16 mouse cellular contexts compared by ENCODE assay signal in genomic region chr11:63837526-63837925, GRCm38 (mm10).
DNase-seq lines count a peak whose midpoint lies in the region; ATAC-seq and TF ChIP-seq lines count a peak whose summit lies in the region.
"Had no signal": no experiment of that assay in that cellular context is flagged by ENCODE, and none has a peak within 500 bp of the region (broad histone marks: within the 10 kb centered on the region; RNA-seq: fewer than 3 reads in every experiment).

No protein-coding gene starts in this region.

- no peak for ATAC-seq in liver, embryonic 16.5 days (ENCODE audit: low read depth)
- ATAC-seq in liver, postnatal 0 days: 0 out of 2 replicates have a peak, but pooled peaks have one; percentile 41
- ATAC-seq in forebrain, embryonic 12.5 days (ENCODE audit: low FRiP score): no peak
- ATAC-seq: forebrain, embryonic 15.5 days; midbrain, embryonic 16.5 days had no signal

- DNase-seq in heart, adult 11 months: peak; percentile 66
- no peak for DNase-seq in heart, adult 2 months
- peak; percentile 3 for DNase-seq in kidney, adult 11 months
- DNase-seq in kidney, adult 8-10 months: no peak
- no peak for DNase-seq in liver
- peak; percentile 59 for DNase-seq in liver, postnatal 0 days
- DNase-seq: cerebellum, adult 2 months; embryo, embryonic 11 days; heart, adult 18-20 months; layer of hippocampus, postnatal 36 days; spleen, adult 18-20 months; thymus, postnatal 36 days had no signal

- TF ChIP-seq POLR2A in heart, adult 2 months (IDR thresholded peaks at IDR 0.05; ENCODE audit: insufficient read depth, low read depth, low read length): no peak

- no peaks in the 10 kb centered on the region; the same call in none of the 2 replicates for H3K4me1 ChIP-seq in heart, adult 2 months (ENCODE audit: control insufficient read depth, insufficient read depth, low read length)
- no peaks in the 10 kb centered on the region for H3K4me1 ChIP-seq in liver, embryonic 16.5 days (ENCODE audit: control insufficient read depth, low read depth, low read length)
- H3K4me1 ChIP-seq in liver, postnatal 0 days (ENCODE audit: insufficient read depth): peaks cover 2% of the 10 kb centered on the region; the same call in 1 of the 2 replicates
- peaks cover 5% of the 10 kb centered on the region; the same call in 1 of the 2 replicates for H3K4me1 ChIP-seq in forebrain, embryonic 12.5 days
- H3K4me1 ChIP-seq: forebrain, embryonic 15.5 days had no signal

- no peaks in the 10 kb centered on the region for H3K79me2 ChIP-seq in heart, adult 2 months (replicated peaks; ENCODE audit: control insufficient read depth, insufficient read depth, low read length)

- TF ChIP-seq EP300 in heart, adult 2 months (IDR thresholded peaks at IDR 0.05; ENCODE audit: insufficient read depth, low read depth, low read length): no peak
- no peak for TF ChIP-seq EP300 in liver, postnatal 0 days (IDR thresholded peaks at IDR 0.05; ENCODE audit: low read depth)

- no peaks in the 10 kb centered on the region for H3K9me3 ChIP-seq in liver, embryonic 16.5 days (replicated peaks; ENCODE audit: control insufficient read depth, low read length)
- no peaks in the 10 kb centered on the region for H3K9me3 ChIP-seq in liver, postnatal 0 days (ENCODE audit: low read length)
- no peaks in the 10 kb centered on the region for H3K9me3 ChIP-seq in forebrain, embryonic 12.5 days
- H3K9me3 ChIP-seq: forebrain, embryonic 15.5 days had no signal

- intact Hi-C loops in heart, adult 2 months (cut with DNase I): no loop called here

- H3K27ac ChIP-seq in heart, adult 2 months: no peak overlapping the region
- no peak overlapping the region for H3K27ac ChIP-seq in liver, embryonic 16.5 days (ENCODE audit: low read length)
- no peak overlapping the region for H3K27ac ChIP-seq in liver, postnatal 0 days (ENCODE audit: low read depth)
- H3K27ac ChIP-seq in forebrain, embryonic 12.5 days: no peak overlapping the region
- H3K27ac ChIP-seq: forebrain, embryonic 15.5 days had no signal

- no peaks in the 10 kb centered on the region for H3K27me3 ChIP-seq in heart, adult 2 months (ENCODE audit: control insufficient read depth, insufficient read depth, low read length)
- no peaks in the 10 kb centered on the region; the same call in 1 of the 2 replicates for H3K27me3 ChIP-seq in liver, embryonic 16.5 days (ENCODE audit: control insufficient read depth, insufficient read depth, low read depth, low read length)
- H3K27me3 ChIP-seq in liver, postnatal 0 days (ENCODE audit: insufficient read depth, low read length): no peaks in the 10 kb centered on the region
- no peaks in the 10 kb centered on the region for H3K27me3 ChIP-seq in forebrain, embryonic 12.5 days
- H3K27me3 ChIP-seq: forebrain, embryonic 15.5 days had no signal

- H3K4me3 ChIP-seq in heart, adult 2 months: no peak overlapping the region
- H3K4me3 ChIP-seq in liver, embryonic 16.5 days (ENCODE audit: low read depth, low read length): no peak overlapping the region
- H3K4me3 ChIP-seq in liver, postnatal 0 days (ENCODE audit: low read depth, low read length): 0 out of 2 replicates have a peak overlapping the region, but pooled peaks have one; percentile 3
- H3K4me3 ChIP-seq in forebrain, embryonic 12.5 days (replicated peaks): no peak overlapping the region
- H3K4me3 ChIP-seq: forebrain, embryonic 15.5 days had no signal

- H3K4me2 ChIP-seq in liver, embryonic 16.5 days (ENCODE audit: low read depth, low read length): peak overlapping the region; percentile 21; the same call in 1 of the 2 replicates
- peak overlapping the region; percentile 58 for H3K4me2 ChIP-seq in liver, postnatal 0 days (ENCODE audit: low read depth, low read length)
- no peak overlapping the region for H3K4me2 ChIP-seq in forebrain, embryonic 12.5 days
- H3K4me2 ChIP-seq: forebrain, embryonic 15.5 days had no signal

- WGBS in heart, adult 2 months: 25% methylated on average over 13 of the region's 13 CpGs
- WGBS in liver, embryonic 16.5 days (ENCODE audit: insufficient replicate concordance): 61% methylated on average over 13 of the region's 13 CpGs
- 47% methylated on average over 13 of the region's 13 CpGs for WGBS in liver, postnatal 0 days (ENCODE audit: insufficient replicate concordance)
- 85% methylated on average over 13 of the region's 13 CpGs for WGBS in forebrain, embryonic 12.5 days

- H3K9ac ChIP-seq in heart, adult 2 months (ENCODE audit: low read depth, low read length): no peak overlapping the region
- H3K9ac ChIP-seq in liver, embryonic 16.5 days (ENCODE audit: low read depth, low read length): no peak overlapping the region
- no peak overlapping the region for H3K9ac ChIP-seq in liver, postnatal 0 days (replicated peaks)
- no peak overlapping the region for H3K9ac ChIP-seq in forebrain, embryonic 12.5 days
- H3K9ac ChIP-seq: forebrain, embryonic 15.5 days had no signal

- no peak for TF ChIP-seq CTCF in heart, adult 2 months (IDR thresholded peaks at IDR 0.05)
- TF ChIP-seq CTCF in liver, postnatal 0 days (IDR thresholded peaks at IDR 0.05; ENCODE audit: low read depth): no peak

- no peaks in the 10 kb centered on the region for H3K36me3 ChIP-seq in heart, adult 2 months (ENCODE audit: control insufficient read depth, insufficient read depth, low read length)
- H3K36me3 ChIP-seq in liver, embryonic 16.5 days (ENCODE audit: control insufficient read depth, insufficient read depth): no peaks in the 10 kb centered on the region
- no peaks in the 10 kb centered on the region for H3K36me3 ChIP-seq in liver, postnatal 0 days (replicated peaks; ENCODE audit: insufficient read depth, low read length)
- no peaks in the 10 kb centered on the region for H3K36me3 ChIP-seq in forebrain, embryonic 12.5 days (replicated peaks)
- H3K36me3 ChIP-seq: forebrain, embryonic 15.5 days had no signal

Comparison
In these comparisons a context has a peak if more than half of its experiments do, and no peak if none do; other contexts are left out.
1. DNase-seq: peak in heart, adult 11 months (single experiment), kidney, adult 11 months (single experiment) and liver, postnatal 0 days (single experiment); none in heart, adult 2 months (0 of 2), kidney, adult 8-10 months (0 of 2) and liver (single experiment).